Mouse (Mus musculus) ovary, postnatal 36 days (tissue): ENCODE results near the gene Rrp7a.

ENCODE experiments used
- DNase-seq: peaks from one replicate; pipeline ENCODE4 v3.0.0; 2022; ENCODE audit warnings: low spot score, mixed read lengths

The Rrp7a gene

DNA sequence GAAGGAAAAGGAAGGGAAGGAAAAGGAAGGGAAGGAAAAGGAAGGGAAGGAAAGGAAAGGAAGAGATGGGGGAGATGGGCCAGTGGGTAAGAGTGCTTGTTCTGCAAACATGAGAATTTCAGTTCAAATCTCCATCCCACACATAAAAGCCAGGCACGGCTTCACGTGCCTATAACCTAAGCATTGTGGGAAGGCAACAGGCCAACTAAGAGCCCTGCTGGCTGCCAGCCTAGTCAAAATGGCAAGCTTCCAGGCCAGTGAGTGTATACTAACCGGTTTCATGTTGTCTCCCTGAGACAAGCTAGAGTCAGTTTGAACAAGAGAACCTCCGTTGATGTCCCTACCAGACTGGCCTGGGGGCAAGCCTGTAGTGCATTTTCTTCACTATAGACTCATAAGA, 57.1 kb downstream of the Rrp7a start:
- DNase-seq = peak; percentile 67
